9 mouse cellular contexts compared by ENCODE assay signal in the genomic region with DNA sequence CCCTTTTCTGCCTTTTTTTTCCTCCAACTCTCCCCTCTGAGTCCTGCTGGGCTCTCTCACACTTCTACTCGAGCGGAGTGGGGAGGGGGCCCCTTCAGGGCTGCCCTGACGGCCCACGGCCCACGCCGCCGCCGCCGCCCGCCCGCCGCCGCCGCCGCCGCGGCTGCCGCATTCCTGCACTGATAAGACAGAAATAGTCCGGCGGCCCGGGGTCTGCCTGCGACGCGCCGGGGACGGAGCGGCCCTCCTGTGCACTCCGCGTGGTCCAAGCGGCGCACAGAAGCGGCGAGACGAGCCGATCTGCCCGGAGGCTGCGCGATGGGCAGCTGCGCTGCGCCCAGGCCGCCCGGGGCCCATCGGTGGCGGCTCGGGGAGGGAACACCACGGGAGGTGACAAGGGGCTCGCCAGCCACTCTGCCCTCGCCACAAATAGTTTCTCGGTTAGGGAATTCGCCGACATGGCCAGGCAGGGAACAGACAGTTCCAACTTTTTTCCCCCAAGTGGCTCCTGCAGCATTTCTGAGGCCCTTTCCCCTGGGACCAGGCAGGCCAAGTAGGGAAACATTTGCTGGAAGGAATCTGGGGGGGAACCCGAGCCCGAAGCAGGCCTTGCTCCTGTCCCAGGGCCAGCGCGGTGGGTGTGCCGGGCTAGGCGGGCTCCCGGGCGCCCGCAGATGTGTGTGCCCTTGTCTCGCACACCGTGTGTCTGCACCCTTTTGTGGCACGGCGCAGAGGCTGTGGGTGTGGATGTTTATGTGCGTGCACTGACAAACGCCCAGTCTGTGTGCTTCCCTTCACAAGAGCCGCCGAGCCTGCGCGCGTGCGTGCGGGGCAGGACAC. TPM values are rescaled to one million over a fixed set of nuclear protein-coding genes. Genes with fewer than 3 reads are reported as not detected.
A peak's percentile ranks its signal among the peaks of the same experiment; 100 is the strongest.
DNase-seq lines count a peak whose midpoint lies in the region; ATAC-seq and TF ChIP-seq lines count a peak whose summit lies in the region.
"Had no signal": no experiment of that assay in that cellular context is flagged by ENCODE, and none has a peak within 500 bp of the region (broad histone marks: within the 10 kb centered on the region; RNA-seq: fewer than 3 reads in every experiment).

No protein-coding gene starts in this region.

- TF ChIP-seq POLR2A in testis, adult 2 months (IDR thresholded peaks at IDR 0.05; ENCODE audit: control insufficient read depth, low read depth, low read length) = no peak

- peak overlapping the region; percentile 69 for H3K4me3 ChIP-seq in forebrain, embryonic 12.5 days (replicated peaks)
- peak overlapping the region; percentile 67 for H3K4me3 ChIP-seq in limb, embryonic 11.5 days (ENCODE audit: low read depth, low read length)
- H3K4me3 ChIP-seq in midbrain, embryonic 12.5 days = peak overlapping the region; percentile 64
- peak overlapping the region; percentile 81 for H3K4me3 ChIP-seq in testis, adult 2 months (ENCODE audit: control insufficient read depth, low read depth, low read length)

- H3K36me3 ChIP-seq in forebrain, embryonic 12.5 days (replicated peaks) = no peaks in the 10 kb centered on the region
- H3K36me3 ChIP-seq in limb, embryonic 11.5 days (ENCODE audit: control insufficient read depth, insufficient read depth, low read length) = no peaks in the 10 kb centered on the region
- no peaks in the 10 kb centered on the region for H3K36me3 ChIP-seq in midbrain, embryonic 12.5 days
- no peaks in the 10 kb centered on the region for H3K36me3 ChIP-seq in testis, adult 2 months (ENCODE audit: control insufficient read depth, insufficient read depth, low read length)

- ATAC-seq in forebrain, embryonic 12.5 days (ENCODE audit: low FRiP score) = peak; percentile 36
- ATAC-seq in limb, embryonic 11.5 days (ENCODE audit: insufficient number of reproducible peaks, low FRiP score, low TSS enrichment, low read depth) = peak; percentile 32; the same call in 1 of the 2 replicates
- ATAC-seq in midbrain, embryonic 12.5 days (ENCODE audit: low FRiP score, low read depth) = peak; percentile 29

- H3K27ac ChIP-seq in forebrain, embryonic 12.5 days = peak overlapping the region; percentile 99
- peak overlapping the region; percentile 96 for H3K27ac ChIP-seq in limb, embryonic 11.5 days (replicated peaks; ENCODE audit: low read depth, low read length)
- H3K27ac ChIP-seq in midbrain, embryonic 12.5 days (replicated peaks) = peak overlapping the region; percentile 99
- H3K27ac ChIP-seq in testis, adult 2 months (ENCODE audit: control insufficient read depth, insufficient read depth, low read depth, low read length) = peak overlapping the region; percentile 37

- peaks cover 3% of the 10 kb centered on the region; the same call in 1 of the 2 replicates for H3K27me3 ChIP-seq in forebrain, embryonic 12.5 days
- no peaks in the 10 kb centered on the region for H3K27me3 ChIP-seq in limb, embryonic 11.5 days (ENCODE audit: control insufficient read depth, insufficient read depth, low read length)
- 0 out of 2 replicates have a peak, but pooled peaks cover 4% of the 10 kb centered on the region for H3K27me3 ChIP-seq in midbrain, embryonic 12.5 days
- no peaks in the 10 kb centered on the region for H3K27me3 ChIP-seq in testis, adult 2 months (ENCODE audit: control insufficient read depth, insufficient read depth, low read length)

- intact Hi-C loops in heart, postnatal 36 days (cut with DNase I) = loop anchor here (5.0 kb wide), 1 partner anchor 150 kb away; a partner anchor contains a TSS

- under 1% methylated on average over 73 of the region's 73 CpGs for WGBS in forebrain, embryonic 12.5 days
- under 1% methylated on average over 73 of the region's 73 CpGs for WGBS in limb, embryonic 11.5 days
- WGBS in midbrain, embryonic 12.5 days = under 1% methylated on average over 73 of the region's 73 CpGs

- TF ChIP-seq CTCF in testis, adult 2 months (IDR thresholded peaks at IDR 0.05; ENCODE audit: control insufficient read depth, insufficient read depth, insufficient replicate concordance, low read depth, low read length) = no peak

- H3K4me1 ChIP-seq in forebrain, embryonic 12.5 days = peaks cover 86% of the 10 kb centered on the region
- peaks cover 61% of the 10 kb centered on the region for H3K4me1 ChIP-seq in limb, embryonic 11.5 days (ENCODE audit: control insufficient read depth, insufficient read depth, low read length)
- peaks cover 83% of the 10 kb centered on the region for H3K4me1 ChIP-seq in midbrain, embryonic 12.5 days
- peaks cover 33% of the 10 kb centered on the region for H3K4me1 ChIP-seq in testis, adult 2 months (ENCODE audit: control insufficient read depth, insufficient read depth, low read length)

- peak overlapping the region; percentile 90 for H3K4me2 ChIP-seq in forebrain, embryonic 12.5 days
- peak overlapping the region; percentile 93 for H3K4me2 ChIP-seq in limb, embryonic 11.5 days (ENCODE audit: low read depth, severe bottlenecking)
- H3K4me2 ChIP-seq in midbrain, embryonic 12.5 days (replicated peaks) = peak overlapping the region; percentile 72

- H3K9ac ChIP-seq in forebrain, embryonic 12.5 days = peak overlapping the region; percentile 90
- H3K9ac ChIP-seq in limb, embryonic 11.5 days (ENCODE audit: low read length) = peak overlapping the region; percentile 89
- H3K9ac ChIP-seq in midbrain, embryonic 12.5 days (replicated peaks) = peak overlapping the region; percentile 86

- DNase-seq in ES-CJ7 (ENCODE audit: low read depth, low spot score) = peak; percentile 49
- peak; percentile 45 for DNase-seq in adrenal gland, adult 8-10 months
- peak; percentile 72 to 86 for DNase-seq in heart, postnatal 36 days
- DNase-seq in limb, embryonic 11.5 days (ENCODE audit: low spot score) = peak; percentile 85
- DNase-seq in spleen, postnatal 10 days (ENCODE audit: low spot score in 2 of 2) = no peak

- H3K9me3 ChIP-seq in forebrain, embryonic 12.5 days = no peaks in the 10 kb centered on the region
- H3K9me3 ChIP-seq in limb, embryonic 11.5 days (ENCODE audit: control insufficient read depth, low read length) = no peaks in the 10 kb centered on the region
- H3K9me3 ChIP-seq in midbrain, embryonic 12.5 days = no peaks in the 10 kb centered on the region

RNA-seq across cellular contexts. Expression of a gene that starts 15.6 kb away (rescaled TPM):
- total RNA-seq in adrenal gland, adult 8-10 months (2022) = 10 to 100 TPM; 38.1 to 70.3 (median 57.1) TPM
- polyA plus RNA-seq in forebrain, embryonic 12.5 days (2016; fragmentation: Nextera tagmentation; extraction: Ambion mirVana) = 18.7 and 18.8 TPM in 2 replicates
- 10 to 100 TPM; 10.8 to 11.6 TPM for total RNA-seq in heart, postnatal 36 days (2021)
- polyA plus RNA-seq in limb, embryonic 11.5 days (2014; fragmentation: Nextera tagmentation; extraction: Ambion mirVana) = 8.1 and 9.0 TPM in 2 replicates
- 18.3 and 22.1 TPM in 2 replicates for polyA plus RNA-seq in midbrain, embryonic 12.5 days (2016; fragmentation: Nextera tagmentation; extraction: Ambion mirVana)
- 9.1 and 12.4 TPM in 2 replicates for polyA plus RNA-seq in testis, adult 2 months (2012; rRNA removed)

RNA-seq across cellular contexts. Expression of a gene that starts 22.1 kb away (rescaled TPM):
- total RNA-seq in adrenal gland, adult 8-10 months (2022) = 10 to 100 TPM; 14.3 to 42.2 (median 24.7) TPM
- 101 and 113 TPM in 2 replicates for polyA plus RNA-seq in forebrain, embryonic 12.5 days (2016; fragmentation: Nextera tagmentation; extraction: Ambion mirVana)
- 10 to 100 TPM; 63.2 to 64.5 TPM for total RNA-seq in heart, postnatal 36 days (2021)
- 44.2 and 44.7 TPM in 2 replicates for polyA plus RNA-seq in limb, embryonic 11.5 days (2014; fragmentation: Nextera tagmentation; extraction: Ambion mirVana)
- polyA plus RNA-seq in midbrain, embryonic 12.5 days (2016; fragmentation: Nextera tagmentation; extraction: Ambion mirVana) = 108 and 120 TPM in 2 replicates
- polyA plus RNA-seq in testis, adult 2 months (2012; rRNA removed) = 5.0 and 16.5 TPM in 2 replicates

RNA-seq across cellular contexts. Expression of a gene that starts 24.9 kb away (rescaled TPM):
- total RNA-seq in adrenal gland, adult 8-10 months (2022) = 10 to 100 TPM; 59.5 to 89.6 (median 75.2) TPM
- polyA plus RNA-seq in forebrain, embryonic 12.5 days (2016; fragmentation: Nextera tagmentation; extraction: Ambion mirVana) = 141 and 142 TPM in 2 replicates
- 10 to 100 TPM; 55.3 to 56.0 TPM for total RNA-seq in heart, postnatal 36 days (2021)
- polyA plus RNA-seq in limb, embryonic 11.5 days (2014; fragmentation: Nextera tagmentation; extraction: Ambion mirVana) = 149 and 155 TPM in 2 replicates
- polyA plus RNA-seq in midbrain, embryonic 12.5 days (2016; fragmentation: Nextera tagmentation; extraction: Ambion mirVana) = 126 TPM in 2 replicates
- polyA plus RNA-seq in testis, adult 2 months (2012; rRNA removed) = 184 and 194 TPM in 2 replicates

RNA-seq across cellular contexts. Expression of a gene that starts 45.5 kb away (rescaled TPM):
- total RNA-seq in adrenal gland, adult 8-10 months (2022) = not detected
- 0.24 and 0.37 TPM in 2 replicates for polyA plus RNA-seq in forebrain, embryonic 12.5 days (2016; fragmentation: Nextera tagmentation; extraction: Ambion mirVana)
- total RNA-seq in heart, postnatal 36 days (2021) = not detected
- not detected in 2 replicates for polyA plus RNA-seq in limb, embryonic 11.5 days (2014; fragmentation: Nextera tagmentation; extraction: Ambion mirVana)
- polyA plus RNA-seq in midbrain, embryonic 12.5 days (2016; fragmentation: Nextera tagmentation; extraction: Ambion mirVana) = 0.06 and 0.09 TPM in 2 replicates
- polyA plus RNA-seq in testis, adult 2 months (2012; rRNA removed) = 108 and 117 TPM in 2 replicates
- total RNA-seq: left cerebral cortex, postnatal 10 days had no signal

Comparison
In these comparisons a context has a peak if more than half of its experiments do, and no peak if none do; other contexts are left out.
1. DNase-seq: peak in ES-CJ7 (single experiment), adrenal gland, adult 8-10 months (single experiment), heart, postnatal 36 days (2 of 2) and limb, embryonic 11.5 days (single experiment); none in spleen, postnatal 10 days (0 of 2).
2. H3K27ac ChIP-seq: peak in every context shown above with its lines; median percentile 99 in forebrain, embryonic 12.5 days; 99 in midbrain, embryonic 12.5 days; 96 in limb, embryonic 11.5 days; 37 in testis, adult 2 months.
3. Peak in every context shown above with its lines, with median percentiles within 50 percentile points of each other: ATAC-seq, H3K4me2 ChIP-seq, H3K4me3 ChIP-seq and H3K9ac ChIP-seq.